Comparison of ENCODE assay signal across 8 mouse cellular contexts in the genomic region with DNA sequence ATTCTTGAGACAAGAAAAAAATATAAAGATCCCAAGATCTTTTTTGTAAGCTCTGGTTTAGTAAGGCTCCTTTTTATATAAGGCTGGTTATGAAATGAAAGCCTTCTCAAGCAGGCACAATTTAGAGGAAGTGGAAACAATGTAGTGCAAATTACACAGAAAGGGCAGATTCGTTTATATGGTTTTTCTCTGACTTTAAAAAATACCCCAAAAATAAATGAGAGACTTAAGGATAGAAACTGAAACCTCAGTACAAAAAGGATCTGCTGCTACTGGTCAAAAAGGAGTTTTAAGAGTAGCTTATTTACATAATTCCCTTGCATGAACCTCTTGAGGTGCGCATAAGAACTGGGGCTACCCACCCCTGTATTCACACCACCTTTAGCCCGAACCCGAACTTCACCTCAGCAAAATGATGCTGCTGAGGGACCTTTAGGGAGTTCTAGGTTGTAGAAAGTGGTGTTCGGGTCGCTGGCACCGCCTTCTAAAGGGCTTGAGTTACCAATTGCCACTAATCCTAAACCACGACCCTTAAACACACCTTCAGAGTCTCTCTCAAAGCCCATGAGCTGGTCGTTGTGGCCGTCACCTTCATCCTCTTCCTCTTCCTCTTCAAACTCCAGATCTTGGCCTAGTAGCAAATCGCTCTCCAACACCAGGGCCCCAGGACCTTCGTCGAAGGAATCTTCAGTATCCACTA. TPM values are rescaled to one million over a fixed set of nuclear protein-coding genes. Genes with fewer than 3 reads are reported as not detected.
DNase-seq lines count a peak whose midpoint lies in the region; ATAC-seq and TF ChIP-seq lines count a peak whose summit lies in the region.

No protein-coding gene starts in this region.

- DNase-seq in adrenal gland, postnatal 10 days, result peak; percentile 35
- DNase-seq in adrenal gland, postnatal 25 days, result no peak
- no peak for DNase-seq in spleen, adult 2 months (ENCODE audit: low read depth in 1 of 2, low spot score in 2 of 2)
- DNase-seq in spleen, postnatal 14 days (ENCODE audit: low spot score in 2 of 2), result no peak
- DNase-seq in left cerebral cortex, adult 9 months (ENCODE audit: low spot score in 2 of 2), result no peak
- no peak for DNase-seq in layer of hippocampus, adult 8-10 months (ENCODE audit: low spot score in 2 of 2)

- H3K27me3 ChIP-seq in spleen, adult 2 months (ENCODE audit: control insufficient read depth, insufficient read depth, low read length), result no peaks in the 10 kb centered on the region
- H3K27me3 ChIP-seq in limb, embryonic 13.5 days, result no peaks in the 10 kb centered on the region
- H3K27me3 ChIP-seq in stomach, embryonic 14.5 days (ENCODE audit: control insufficient read depth, insufficient read depth, low read length), result no peaks in the 10 kb centered on the region

- no peak for ATAC-seq in limb, embryonic 13.5 days (ENCODE audit: low FRiP score, low read depth)
- ATAC-seq in stomach, embryonic 14.5 days (ENCODE audit: insufficient number of reproducible peaks, insufficient read depth, low FRiP score, low read depth), result no peak

- WGBS in spleen, adult 2 months, result 3% methylated on average over 13 of the region's 13 CpGs
- WGBS in limb, embryonic 13.5 days, result 17% methylated on average over 13 of the region's 13 CpGs
- 15% methylated on average over 13 of the region's 13 CpGs for WGBS in stomach, embryonic 14.5 days

- peak overlapping the region; percentile 88 for H3K4me2 ChIP-seq in limb, embryonic 13.5 days (replicated peaks)
- H3K4me2 ChIP-seq in stomach, embryonic 14.5 days (replicated peaks; ENCODE audit: low read depth, low read length), result peak overlapping the region; percentile 72

- no peak for TF ChIP-seq CTCF in spleen, adult 2 months (IDR thresholded peaks at IDR 0.05; ENCODE audit: extremely low read depth, insufficient read depth, insufficient read length, insufficient replicate concordance)

- peaks cover 11% of the 10 kb centered on the region for H3K4me1 ChIP-seq in spleen, adult 2 months (ENCODE audit: control insufficient read depth, insufficient read depth, insufficient read length)
- peaks cover 23% of the 10 kb centered on the region for H3K4me1 ChIP-seq in limb, embryonic 13.5 days
- peaks cover 12% of the 10 kb centered on the region; the same call in 1 of the 2 replicates for H3K4me1 ChIP-seq in stomach, embryonic 14.5 days (ENCODE audit: control insufficient read depth, insufficient read depth, low read length)

- H3K27ac ChIP-seq in spleen, adult 2 months (ENCODE audit: insufficient read depth, low read length), result peak overlapping the region; percentile 72
- peak overlapping the region; percentile 73 for H3K27ac ChIP-seq in limb, embryonic 13.5 days
- peak overlapping the region; percentile 61 for H3K27ac ChIP-seq in stomach, embryonic 14.5 days (ENCODE audit: low read length)

- H3K36me3 ChIP-seq in spleen, adult 2 months (ENCODE audit: control insufficient read depth, insufficient read depth, low read length), result peaks cover 53% of the 10 kb centered on the region
- peaks cover 83% of the 10 kb centered on the region for H3K36me3 ChIP-seq in limb, embryonic 13.5 days
- peaks cover 64% of the 10 kb centered on the region for H3K36me3 ChIP-seq in stomach, embryonic 14.5 days (ENCODE audit: control insufficient read depth, insufficient read depth, low read length)

- H3K9me3 ChIP-seq in limb, embryonic 13.5 days, result peaks cover 6% of the 10 kb centered on the region
- peaks cover 5% of the 10 kb centered on the region for H3K9me3 ChIP-seq in stomach, embryonic 14.5 days (ENCODE audit: control insufficient read depth, low read depth, low read length)

- H3K4me3 ChIP-seq in spleen, adult 2 months (ENCODE audit: extremely low read depth, insufficient read depth, insufficient read length), result peak overlapping the region; percentile 67
- H3K4me3 ChIP-seq in limb, embryonic 13.5 days, result peak overlapping the region; percentile 87
- peak overlapping the region; percentile 94 for H3K4me3 ChIP-seq in stomach, embryonic 14.5 days (ENCODE audit: low read depth, low read length)

- no peak for TF ChIP-seq POLR2A in spleen, adult 2 months (IDR thresholded peaks at IDR 0.05; ENCODE audit: low read depth, low read length)

- H3K9ac ChIP-seq in limb, embryonic 13.5 days, result peak overlapping the region; percentile 91
- peak overlapping the region; percentile 84 for H3K9ac ChIP-seq in stomach, embryonic 14.5 days (replicated peaks; ENCODE audit: low read depth, low read length)

RNA-seq across cellular contexts. Expression of a gene that starts 0.9 kb away (rescaled TPM):
- total RNA-seq in adrenal gland, postnatal 10 days (2021), result 10 to 100 TPM; 23.0 to 23.7 TPM
- total RNA-seq in adrenal gland, postnatal 25 days (2021), result 28.4 and 34.3 TPM in 2 replicates
- 49.3 and 79.8 TPM in 2 replicates for polyA plus RNA-seq in spleen, adult 2 months (2012; rRNA removed)
- 10.9 and 11.0 TPM in 2 replicates for polyA plus RNA-seq in limb, embryonic 13.5 days (2015; fragmentation: Nextera tagmentation; extraction: Ambion mirVana)
- 5.1 and 5.6 TPM in 2 replicates for polyA plus RNA-seq in stomach, embryonic 14.5 days (2014; fragmentation: Nextera tagmentation; extraction: Ambion mirVana)
- 10 to 100 TPM; 26.0 to 31.9 (median 30.4) TPM for total RNA-seq in layer of hippocampus, adult 8-10 months (2022)

RNA-seq across cellular contexts. Expression of a gene that starts 8.0 kb away (rescaled TPM):
- total RNA-seq in adrenal gland, postnatal 10 days (2021), result 10 to 100 TPM; 38.9 to 48.2 TPM
- total RNA-seq in adrenal gland, postnatal 25 days (2021), result 45.2 and 52.6 TPM in 2 replicates
- polyA plus RNA-seq in spleen, adult 2 months (2012; rRNA removed), result 31.9 and 40.4 TPM in 2 replicates
- polyA plus RNA-seq in limb, embryonic 13.5 days (2015; fragmentation: Nextera tagmentation; extraction: Ambion mirVana), result 72.6 and 76.3 TPM in 2 replicates
- 52.5 and 60.2 TPM in 2 replicates for polyA plus RNA-seq in stomach, embryonic 14.5 days (2014; fragmentation: Nextera tagmentation; extraction: Ambion mirVana)
- 10 to 100 TPM; 34.9 to 45.0 (median 41.7) TPM for total RNA-seq in layer of hippocampus, adult 8-10 months (2022)

RNA-seq across cellular contexts. Expression of a gene that starts 8.2 kb away (rescaled TPM):
- total RNA-seq in adrenal gland, postnatal 10 days (2021), result 10 to 100 TPM; 79.2 to 90.3 TPM
- total RNA-seq in adrenal gland, postnatal 25 days (2021), result 97.6 and 99.5 TPM in 2 replicates
- polyA plus RNA-seq in spleen, adult 2 months (2012; rRNA removed), result 58.4 and 66.9 TPM in 2 replicates
- polyA plus RNA-seq in limb, embryonic 13.5 days (2015; fragmentation: Nextera tagmentation; extraction: Ambion mirVana), result 161 and 165 TPM in 2 replicates
- polyA plus RNA-seq in stomach, embryonic 14.5 days (2014; fragmentation: Nextera tagmentation; extraction: Ambion mirVana), result 123 and 125 TPM in 2 replicates
- 10 to 100 TPM; 72.0 to 88.3 (median 81.7) TPM for total RNA-seq in layer of hippocampus, adult 8-10 months (2022)

RNA-seq across cellular contexts. Expression of a gene that starts 19.3 kb away (rescaled TPM):
- total RNA-seq in adrenal gland, postnatal 10 days (2021), result 100 to 1,000 TPM; 125 to 127 TPM
- total RNA-seq in adrenal gland, postnatal 25 days (2021), result 105 and 137 TPM in 2 replicates
- 65.7 and 110 TPM in 2 replicates for polyA plus RNA-seq in spleen, adult 2 months (2012; rRNA removed)
- 131 and 133 TPM in 2 replicates for polyA plus RNA-seq in limb, embryonic 13.5 days (2015; fragmentation: Nextera tagmentation; extraction: Ambion mirVana)
- 108 and 112 TPM in 2 replicates for polyA plus RNA-seq in stomach, embryonic 14.5 days (2014; fragmentation: Nextera tagmentation; extraction: Ambion mirVana)
- 10 to 100 TPM; 69.8 to 79.5 (median 73.1) TPM for total RNA-seq in layer of hippocampus, adult 8-10 months (2022)

RNA-seq across cellular contexts. Expression of a gene that starts 21.2 kb away (rescaled TPM):
- total RNA-seq in adrenal gland, postnatal 10 days (2021), result 10 to 100 TPM; 46.3 to 64.2 TPM
- 67.1 and 82.5 TPM in 2 replicates for total RNA-seq in adrenal gland, postnatal 25 days (2021)
- polyA plus RNA-seq in spleen, adult 2 months (2012; rRNA removed), result 47.3 and 48.9 TPM in 2 replicates
- 84.8 and 92.4 TPM in 2 replicates for polyA plus RNA-seq in limb, embryonic 13.5 days (2015; fragmentation: Nextera tagmentation; extraction: Ambion mirVana)
- 63.2 and 77.7 TPM in 2 replicates for polyA plus RNA-seq in stomach, embryonic 14.5 days (2014; fragmentation: Nextera tagmentation; extraction: Ambion mirVana)
- total RNA-seq in layer of hippocampus, adult 8-10 months (2022), result 10 to 100 TPM; 63.0 to 87.0 (median 67.8) TPM
